Mouse (Mus musculus): ENCODE data around the gene Aqp6.

DNA sequence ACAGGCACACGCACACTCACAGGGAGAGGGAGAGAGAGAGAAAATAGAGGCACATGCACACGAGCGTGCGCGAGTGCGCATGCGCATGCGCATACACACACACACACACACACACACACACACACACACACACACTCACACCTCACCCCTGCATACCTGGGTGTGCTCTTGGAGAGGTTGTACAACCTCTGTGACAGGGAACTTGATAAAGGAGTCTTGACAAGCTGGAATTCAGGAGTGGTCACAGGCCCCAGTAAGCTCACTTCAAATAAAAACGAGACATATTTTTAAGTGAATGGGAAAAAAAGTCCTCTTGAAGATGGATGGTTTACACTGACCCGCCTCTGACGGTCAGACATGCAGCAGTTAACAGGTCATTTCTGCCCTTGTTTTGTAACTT, 20.9 kb downstream of the Aqp6 start:
- no peak for TF ChIP-seq GATA1 (IDR thresholded peaks at IDR 0.05; ENCODE audit: borderline replicate concordance, low read length)
- no peak for TF ChIP-seq FLI1 (IDR thresholded peaks at IDR 0.05; ENCODE audit: low read length)
